8 mouse cellular contexts compared by ENCODE assay signal in the genomic region with DNA sequence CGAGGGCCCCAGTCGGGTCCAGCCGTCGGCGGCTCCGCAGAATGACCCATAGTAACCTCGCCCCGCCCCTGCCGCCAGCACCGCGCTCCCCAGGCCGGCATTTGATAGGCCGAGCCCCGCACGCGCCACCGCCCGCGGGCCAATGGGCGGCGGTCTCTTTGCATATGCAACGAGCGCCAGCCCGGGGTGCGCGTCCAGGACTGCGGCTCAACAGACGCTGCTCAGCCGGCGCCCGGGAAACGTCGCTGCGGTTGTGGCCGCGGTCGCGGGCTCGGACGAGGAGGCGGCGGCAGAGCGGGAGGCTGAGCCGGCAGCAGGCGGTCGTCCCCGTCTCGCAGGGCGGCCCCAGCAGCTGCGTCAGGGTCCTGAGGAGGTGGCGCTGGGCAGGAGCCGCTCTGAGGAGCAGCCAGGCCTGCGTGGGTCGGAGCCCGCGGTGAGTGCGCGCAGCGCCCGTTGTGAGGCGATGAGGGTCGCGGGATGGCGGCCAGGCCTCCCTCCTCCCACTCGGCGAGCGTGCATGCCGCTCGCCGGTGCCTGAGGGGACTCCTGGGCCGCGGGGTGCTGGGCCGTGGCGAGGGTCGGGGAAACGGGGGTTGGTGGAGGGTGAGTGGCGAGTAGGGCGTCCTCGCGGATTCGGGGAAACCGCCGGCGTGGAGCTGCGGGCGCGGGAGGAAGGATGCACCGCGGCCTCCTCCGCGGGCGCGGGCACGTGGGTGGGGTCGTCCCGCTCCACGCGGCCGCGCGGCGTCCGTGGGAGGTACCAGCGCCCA. TPM values are rescaled to one million over a fixed set of nuclear protein-coding genes. Genes with fewer than 3 reads are reported as not detected.
DNase-seq lines count a peak whose midpoint lies in the region; ATAC-seq and TF ChIP-seq lines count a peak whose summit lies in the region.

A gene (plus strand): TSS at position 155 of the 770 bp plus-strand sequence.
A gene (plus strand): TSS at position 368 of the 770 bp plus-strand sequence.

- H3K36me3 ChIP-seq in heart, embryonic 13.5 days = no peaks in the 10 kb centered on the region
- no peaks in the 10 kb centered on the region for H3K36me3 ChIP-seq in kidney, postnatal 0 days (ENCODE audit: insufficient read depth, low read length)
- H3K36me3 ChIP-seq in liver, embryonic 11.5 days (ENCODE audit: control insufficient read depth, insufficient read depth, low read length) = no peaks in the 10 kb centered on the region
- H3K36me3 ChIP-seq in myocyte (ENCODE audit: control insufficient read depth, insufficient read depth) = peaks cover 3% of the 10 kb centered on the region

- 0 out of 2 replicates have a peak, but pooled peaks have one; percentile 1 for TF ChIP-seq CTCF in kidney, postnatal 0 days (IDR thresholded peaks at IDR 0.05; ENCODE audit: low read depth)

- H3K4me3 ChIP-seq in brown adipose tissue, adult 24 weeks (ENCODE audit: insufficient read depth, low read depth, low read length) = peak within 1 kb of the TSS; percentile 94
- peak within 1 kb of the TSS; percentile 95 for H3K4me3 ChIP-seq in heart, embryonic 13.5 days
- peak within 1 kb of the TSS; percentile 97 for H3K4me3 ChIP-seq in kidney, postnatal 0 days (replicated peaks; ENCODE audit: low read depth, low read length)
- peak within 1 kb of the TSS; percentile 94 for H3K4me3 ChIP-seq in liver, embryonic 11.5 days (ENCODE audit: low read depth, low read length)
- H3K4me3 ChIP-seq in myocyte = peak within 1 kb of the TSS; percentile 92

- DNase-seq in kidney, postnatal 0 days (ENCODE audit: low spot score) = peak; percentile 97
- DNase-seq in liver, embryonic 11.5 days (ENCODE audit: low spot score) = peak; percentile 94
- DNase-seq in spleen, postnatal 4 days (ENCODE audit: low spot score in 2 of 2) = peak; percentile 92 to 96

- H3K9ac ChIP-seq in heart, embryonic 13.5 days = peak within 1 kb of the TSS; percentile 98
- peak within 1 kb of the TSS; percentile 87 for H3K9ac ChIP-seq in kidney, postnatal 0 days (ENCODE audit: low read depth, low read length)
- H3K9ac ChIP-seq in liver, embryonic 11.5 days (ENCODE audit: low read depth, low read length) = peak within 1 kb of the TSS; percentile 97

- peak; percentile 93 for ATAC-seq in CD4-positive, CD25-positive, alpha-beta regulatory T cell, adult 4 months
- ATAC-seq in erythroid progenitor cell, adult 5-6 weeks (replicated peaks; ENCODE audit: low FRiP score, poor library complexity, severe bottlenecking) = peak; percentile 100
- ATAC-seq in heart, embryonic 13.5 days (ENCODE audit: extremely low read depth, insufficient number of reproducible peaks, low FRiP score, low TSS enrichment) = peak; percentile 98
- peak; percentile 100 for ATAC-seq in kidney, postnatal 0 days (replicated peaks; ENCODE audit: low FRiP score, low read depth)
- ATAC-seq in liver, embryonic 11.5 days (replicated peaks; ENCODE audit: low FRiP score) = peak; percentile 100

- H3K9me3 ChIP-seq in heart, embryonic 13.5 days = no peaks in the 10 kb centered on the region
- H3K9me3 ChIP-seq in kidney, postnatal 0 days (replicated peaks; ENCODE audit: low read length) = no peaks in the 10 kb centered on the region
- no peaks in the 10 kb centered on the region for H3K9me3 ChIP-seq in liver, embryonic 11.5 days (ENCODE audit: control insufficient read depth, low read length)

- H3K79me2 ChIP-seq in myocyte (ENCODE audit: control insufficient read depth, insufficient read depth) = peaks cover 50% of the 10 kb centered on the region

- peak within 1 kb of the TSS; percentile 74 for H3K4me2 ChIP-seq in heart, embryonic 13.5 days
- H3K4me2 ChIP-seq in kidney, postnatal 0 days (ENCODE audit: low read length) = peak within 1 kb of the TSS; percentile 85
- H3K4me2 ChIP-seq in liver, embryonic 11.5 days = peak within 1 kb of the TSS; percentile 69
- peak within 1 kb of the TSS; percentile 96 for H3K4me2 ChIP-seq in myocyte (ENCODE audit: low read depth)

- no peaks in the 10 kb centered on the region for H3K27me3 ChIP-seq in heart, embryonic 13.5 days (replicated peaks)
- H3K27me3 ChIP-seq in kidney, postnatal 0 days (ENCODE audit: insufficient read depth, low read length) = no peaks in the 10 kb centered on the region
- H3K27me3 ChIP-seq in liver, embryonic 11.5 days (replicated peaks; ENCODE audit: control insufficient read depth, insufficient read depth, low read length) = no peaks in the 10 kb centered on the region
- no peaks in the 10 kb centered on the region for H3K27me3 ChIP-seq in myocyte (ENCODE audit: control insufficient read depth, insufficient read depth, insufficient read length)

- no peaks in the 10 kb centered on the region for H3K4me1 ChIP-seq in brown adipose tissue, adult 24 weeks (ENCODE audit: control insufficient read depth, insufficient read depth, insufficient read length, low read length)
- peaks cover 58% of the 10 kb centered on the region for H3K4me1 ChIP-seq in heart, embryonic 13.5 days
- H3K4me1 ChIP-seq in kidney, postnatal 0 days (replicated peaks; ENCODE audit: insufficient read depth, low read length) = peaks cover 16% of the 10 kb centered on the region
- H3K4me1 ChIP-seq in liver, embryonic 11.5 days (replicated peaks; ENCODE audit: control insufficient read depth, insufficient read depth, low read length) = peaks cover 15% of the 10 kb centered on the region

- peak; percentile 94 for TF ChIP-seq POLR2A in myocyte (IDR thresholded peaks at IDR 0.05; ENCODE audit: insufficient read length, low read depth)

- WGBS in heart, embryonic 13.5 days = under 1% methylated on average over 99 of the region's 104 CpGs
- under 1% methylated on average over 99 of the region's 104 CpGs for WGBS in kidney, postnatal 0 days
- WGBS in liver, embryonic 11.5 days = under 1% methylated on average over 96 of the region's 104 CpGs

- peak within 1 kb of the TSS; percentile 94 for H3ac ChIP-seq in myocyte (ENCODE audit: control insufficient read depth, insufficient read length)

- peak within 1 kb of the TSS; percentile 56 for H3K27ac ChIP-seq in brown adipose tissue, adult 24 weeks (replicated peaks; ENCODE audit: low read depth, low read length)
- peak within 1 kb of the TSS; percentile 95 for H3K27ac ChIP-seq in heart, embryonic 13.5 days (replicated peaks)
- H3K27ac ChIP-seq in kidney, postnatal 0 days = peak within 1 kb of the TSS; percentile 87
- peak within 1 kb of the TSS; percentile 88 for H3K27ac ChIP-seq in liver, embryonic 11.5 days (ENCODE audit: low read depth, low read length)

TF ChIP-seq in myocyte, 11 proteins besides CTCF, POLR2A, EP300 and RAD21:
- TF ChIP-seq SRF (IDR thresholded peaks at IDR 0.05; ENCODE audit: control insufficient read depth, insufficient read length, low read depth) = peak; percentile 34
- TF ChIP-seq USF1 (IDR thresholded peaks at IDR 0.05; ENCODE audit: low read depth) = no peak
- TF ChIP-seq E2F4 (IDR thresholded peaks at IDR 0.05; ENCODE audit: insufficient read depth) = peak; percentile 54
- TF ChIP-seq TCF3 (IDR thresholded peaks at IDR 0.05; ENCODE audit: insufficient read length, low read depth) = peak; percentile 67
- TF ChIP-seq MYOG (IDR thresholded peaks at IDR 0.05; ENCODE audit: control insufficient read depth in 1 of 3, insufficient read depth in 1 of 3, insufficient read length in 2 of 3, low read depth in 2 of 3) = peak in 2 of 3 experiments; percentile 64 to 79
- no peak for TF ChIP-seq MAX (IDR thresholded peaks at IDR 0.05; ENCODE audit: low read depth)
- TF ChIP-seq POLR2AphosphoS2 (IDR thresholded peaks at IDR 0.05; ENCODE audit: insufficient read length, low read depth) = peak; percentile 98
- peak in 2 of 3 experiments; percentile 33 to 73 for TF ChIP-seq MYOD1 (IDR thresholded peaks at IDR 0.05; ENCODE audit: control insufficient read depth in 1 of 3, insufficient read length in 2 of 3, low read depth in 2 of 3)
- peak; percentile 68 for TF ChIP-seq REST (IDR thresholded peaks at IDR 0.05; ENCODE audit: insufficient read depth, insufficient read length)

RNA-seq across cellular contexts. Expression of the first gene that starts in this region (rescaled TPM):
- polyA plus RNA-seq in CD4-positive, CD25-positive, alpha-beta regulatory T cell, adult 4 months (2017; shearing (Covaris generic)) = 1 to 10 TPM; 3.8 to 4.7 TPM
- polyA plus RNA-seq in brown adipose tissue, adult 24 weeks (2012; ENCODE audit: insufficient read depth, insufficient read length, missing spikeins) = 23.5 and 26.5 TPM in 2 replicates
- 2.9 and 4.0 TPM in 2 replicates for total RNA-seq in erythroid progenitor cell, adult 5-6 weeks (2015; ENCODE audit: low replicate concordance)
- total RNA-seq in erythroid progenitor cell, adult 5-6 weeks (2017; ENCODE audit: low replicate concordance) = 5.6 and 13.5 TPM in 2 replicates
- 66.5 and 68.6 TPM in 2 replicates for polyA plus RNA-seq in heart, embryonic 13.5 days (2015; fragmentation: Nextera tagmentation; extraction: Ambion mirVana)
- 55.2 and 58.2 TPM in 2 replicates for polyA plus RNA-seq in kidney, postnatal 0 days (2015; fragmentation: Nextera tagmentation; extraction: Ambion mirVana)
- polyA plus RNA-seq in liver, embryonic 11.5 days (2014; fragmentation: Nextera tagmentation; extraction: Ambion mirVana) = 45.3 and 54.7 TPM in 2 replicates
- polyA plus RNA-seq in myocyte (2012; fragmentation: generic; extraction: Trizol) = 106 TPM

RNA-seq across cellular contexts. Expression of the second gene that starts in this region (rescaled TPM):
- under 1 TPM; 0.65 to 0.87 TPM for polyA plus RNA-seq in CD4-positive, CD25-positive, alpha-beta regulatory T cell, adult 4 months (2017; shearing (Covaris generic))
- polyA plus RNA-seq in brown adipose tissue, adult 24 weeks (2012; ENCODE audit: insufficient read depth, insufficient read length, missing spikeins) = 3.8 and 4.9 TPM in 2 replicates
- total RNA-seq in erythroid progenitor cell, adult 5-6 weeks (2015; ENCODE audit: low replicate concordance) = 0.72 and 3.8 TPM in 2 replicates
- total RNA-seq in erythroid progenitor cell, adult 5-6 weeks (2017; ENCODE audit: low replicate concordance) = 2.3 and 2.4 TPM in 2 replicates
- 1.7 and 2.0 TPM in 2 replicates for polyA plus RNA-seq in heart, embryonic 13.5 days (2015; fragmentation: Nextera tagmentation; extraction: Ambion mirVana)
- 2.6 and 2.7 TPM in 2 replicates for polyA plus RNA-seq in kidney, postnatal 0 days (2015; fragmentation: Nextera tagmentation; extraction: Ambion mirVana)
- 2.4 and 2.8 TPM in 2 replicates for polyA plus RNA-seq in liver, embryonic 11.5 days (2014; fragmentation: Nextera tagmentation; extraction: Ambion mirVana)
- 3.0 TPM for polyA plus RNA-seq in myocyte (2012; fragmentation: generic; extraction: Trizol)

Comparison
In these comparisons a context has a peak if more than half of its experiments do, and no peak if none do; other contexts are left out.
1. Peak in every context shown above with its lines: DNase-seq, ATAC-seq, H3K4me3 ChIP-seq and H3K27ac ChIP-seq.